Mouse (Mus musculus) lung, embryonic 14.5 days (tissue): ENCODE measurements at regions not wholly inside any gene's neighbourhood (a gene's known extent, or its start where the extent isn't known, plus 50 kb on each side); places are given as distances from the start of the nearest gene placed in this dataset.

Experiments
- ATAC-seq: fragments of 200-750 bp; cut with Nextera tagmentation; 2 replicates; pipeline ENCODE4 v1.8.0; 2017; ENCODE audit warnings: mild to moderate bottlenecking, moderate TSS enrichment, moderate library complexity; ENCODE audit not compliant: insufficient read depth
- DNase-seq: peaks from one replicate; pipeline ENCODE4 v3.0.0-alpha.2; 2015
- H3K27ac ChIP-seq: fragments of 300-500 bp; sonication (generic); 2 replicates; pipeline ENCODE4 v1.5.1; 2014; ENCODE audit warnings: low read depth, mild to moderate bottlenecking, moderate library complexity
- H3K27me3 ChIP-seq: fragments of 300-500 bp; sonication (generic); 2 replicates; pipeline ENCODE4 v1.6.1; 2014; ENCODE audit warnings: low read length, control low read depth; ENCODE audit not compliant: insufficient read depth
- H3K36me3 ChIP-seq: fragments of 300-500 bp; sonication (generic); 2 replicates; pipeline ENCODE4 v1.6.1; 2014; ENCODE audit warnings: control low read depth; ENCODE audit not compliant: insufficient read depth
- H3K4me1 ChIP-seq: fragments of 300-500 bp; sonication (generic); 2 replicates; pipeline ENCODE4 v1.6.1; 2014; ENCODE audit warnings: antibody characterized with exemption, control low read depth; ENCODE audit not compliant: insufficient read depth
- H3K4me2 ChIP-seq: fragments of 300-500 bp; sonication (generic); 2 replicates; pipeline ENCODE4 v1.6.1; 2014; ENCODE audit warnings: mild to moderate bottlenecking
- H3K4me3 ChIP-seq: fragments of 300-500 bp; sonication (generic); 2 replicates; pipeline ENCODE4 v1.5.1; 2014; ENCODE audit warnings: low read depth, low read length
- H3K9ac ChIP-seq: fragments of 300-500 bp; sonication (generic); 2 replicates; pipeline ENCODE4 v1.6.1; 2014
- H3K9me3 ChIP-seq: fragments of 300-500 bp; sonication (generic); 2 replicates; pipeline ENCODE4 v1.6.1; 2016; ENCODE audit warnings: low read depth, low read length, control low read depth
- CTCF ChIP-seq: IDR thresholded peaks from 2 replicates; pipeline ENCODE4 v1.5.1; 2016; ENCODE audit warnings: antibody characterized with exemption, low read depth
- WGBS: fragments of 180-500 bp; shearing (Covaris S2); extraction: QIAGEN DNeasy Blood & Tissue Kit; methylation state at CpG from one replicate; pipeline ENCODE4 v1.1.7; 2014; 5-methylcytosine and 5-hydroxymethylcytosine counted together

- no peak overlapping the region for H3K27ac ChIP-seq
- TF ChIP-seq CTCF, result no peak
- H3K4me2 ChIP-seq, result no peak overlapping the region
- ATAC-seq (no peak), DNase-seq (no peak)
- H3K4me3 ChIP-seq, result no peak overlapping the region
- H3K36me3 ChIP-seq, result no peaks in the 10 kb centered on the region
- H3K4me1 ChIP-seq, result no peaks in the 10 kb centered on the region
- H3K9ac ChIP-seq, result no peak overlapping the region
- 95% methylated on average over 1 of the region's 1 CpGs for WGBS
- no peaks in the 10 kb centered on the region for H3K9me3 ChIP-seq
- no peaks in the 10 kb centered on the region for H3K27me3 ChIP-seq
These were observed 539.2 kb downstream of the Prim2 start for GRCm38 (mm10) chr1:33130351-33130750.

DNA sequence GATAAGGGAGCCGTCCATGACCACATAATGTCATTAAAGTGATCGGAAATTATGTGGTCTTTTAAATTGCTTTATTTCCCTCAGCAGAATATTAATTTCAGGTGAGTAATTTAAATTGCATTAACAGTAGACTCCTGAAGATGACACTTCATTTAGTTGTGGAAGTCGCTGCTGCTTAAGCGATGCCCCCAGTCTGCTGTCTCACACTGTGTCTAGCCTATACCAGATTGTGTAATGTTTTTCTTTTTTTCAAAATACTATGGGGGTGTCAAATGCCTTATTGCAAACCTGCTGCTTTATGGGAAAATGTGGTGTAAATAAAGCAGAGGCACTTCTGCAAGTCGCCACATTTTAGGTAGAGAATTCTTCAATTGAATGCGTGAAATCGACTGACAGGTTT lies 544.5 kb downstream of the Prim2 start:
- H3K9me3 ChIP-seq, result no peaks in the 10 kb centered on the region

DNA sequence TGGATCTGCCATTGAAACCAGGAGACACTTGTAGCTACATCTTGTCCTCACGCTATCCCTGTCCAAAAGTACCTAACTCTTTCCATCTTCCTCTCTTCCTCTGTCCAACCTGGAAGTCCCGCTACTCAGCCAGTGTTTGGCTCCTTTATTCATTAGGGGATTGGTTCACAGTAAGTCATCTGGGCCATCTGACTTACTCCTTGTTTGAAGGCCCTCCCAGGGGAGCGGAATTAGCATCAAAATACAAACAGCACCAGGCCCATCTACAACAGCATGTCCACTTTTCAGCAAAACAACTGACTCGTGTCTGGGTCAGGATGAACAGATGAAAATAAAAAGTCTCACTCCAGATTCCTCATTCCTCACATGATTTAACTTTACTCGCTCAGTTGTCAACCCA lies 559.2 kb upstream of the Gm5415 start:
- no peaks in the 10 kb centered on the region; the same call in 1 of the 2 replicates for H3K9me3 ChIP-seq
- ATAC-seq, result no peak
- no peak for TF ChIP-seq CTCF

More for the DNA sequence above, 544.5 kb downstream of the Prim2 start:
- WGBS, result 71% methylated on average over 7 of the region's 7 CpGs
- no peak overlapping the region for H3K4me2 ChIP-seq
- TF ChIP-seq CTCF, result no peak
- no peaks in the 10 kb centered on the region for H3K36me3 ChIP-seq
- no peak overlapping the region for H3K27ac ChIP-seq
- no peak for DNase-seq
- no peaks in the 10 kb centered on the region for H3K4me1 ChIP-seq
- H3K27me3 ChIP-seq, result no peaks in the 10 kb centered on the region
- no peak overlapping the region for H3K9ac ChIP-seq
- no peak overlapping the region for H3K4me3 ChIP-seq
- no peak for ATAC-seq

DNA sequence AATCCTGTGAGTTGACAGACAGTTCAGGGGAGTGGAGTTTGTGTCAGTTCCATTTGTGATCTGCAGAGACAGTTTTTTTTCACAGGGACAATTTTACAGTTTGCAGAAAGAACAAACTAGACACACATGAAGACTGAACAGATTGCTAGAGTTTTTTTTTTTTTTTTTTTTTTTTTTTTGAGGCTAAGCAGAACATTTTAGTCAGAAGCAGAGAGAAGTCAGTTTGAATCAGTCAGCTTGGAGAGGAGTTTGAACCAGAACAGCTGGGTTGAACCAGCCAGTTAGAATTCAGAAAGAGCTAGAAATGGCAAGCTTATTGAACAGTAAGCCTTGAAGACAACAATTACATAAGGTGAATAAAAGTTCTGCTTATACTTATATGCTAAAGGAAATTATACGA lies 557.2 kb upstream of the Gm5415 start:
- Histone ChIP-seq H3K4me1 (no peaks in the 10 kb centered on the region), H3K4me2 (no peak overlapping the region), H3K27ac (no peak overlapping the region), H3K4me3 (no peak overlapping the region), H3K27me3 (no peaks in the 10 kb centered on the region), H3K9ac (no peak overlapping the region), H3K36me3 (no peaks in the 10 kb centered on the region), H3K9me3 (no peaks in the 10 kb centered on the region; the same call in 1 of the 2 replicates)
- DNase-seq, result no peak
- 86% methylated on average over 1 of the region's 1 CpGs for WGBS
- TF ChIP-seq CTCF, result no peak
- ATAC-seq, result no peak

More for the DNA sequence above, 559.2 kb upstream of the Gm5415 start:
- no peak overlapping the region for H3K4me3 ChIP-seq
- no peaks in the 10 kb centered on the region for H3K36me3 ChIP-seq
- no peaks in the 10 kb centered on the region for H3K27me3 ChIP-seq
- H3K9ac ChIP-seq, result no peak overlapping the region
- no peak for DNase-seq
- no peaks in the 10 kb centered on the region for H3K4me1 ChIP-seq
- WGBS, result 82% methylated on average over 5 of the region's 5 CpGs
- H3K4me2 ChIP-seq, result no peak overlapping the region
- H3K27ac ChIP-seq, result no peak overlapping the region

DNA sequence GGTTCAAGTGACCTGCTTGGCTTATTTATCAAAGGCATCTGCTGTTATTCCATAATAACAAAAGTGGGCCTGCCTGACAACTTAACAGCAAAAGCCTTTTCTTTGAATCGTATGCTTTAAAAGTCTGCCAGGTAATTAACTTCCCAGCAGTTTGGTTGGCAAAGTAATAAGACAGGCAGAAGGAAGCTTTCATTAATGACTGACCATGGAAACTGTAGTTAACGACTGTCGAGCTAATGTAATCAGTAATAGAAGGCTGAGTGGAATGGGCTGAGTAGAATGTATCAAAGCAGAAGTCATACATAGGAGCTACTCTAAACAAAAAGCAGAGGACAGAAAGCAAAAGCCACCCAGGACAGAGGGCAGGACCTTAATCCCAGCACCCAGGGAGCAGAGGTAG lies 551.0 kb upstream of the Gm5415 start:
- Histone ChIP-seq H3K4me1 (no peaks in the 10 kb centered on the region), H3K4me2 (no peak overlapping the region), H3K36me3 (no peaks in the 10 kb centered on the region), H3K9ac (no peak overlapping the region), H3K27me3 (no peaks in the 10 kb centered on the region), H3K4me3 (no peak overlapping the region), H3K27ac (no peak overlapping the region), H3K9me3 (no peaks in the 10 kb centered on the region)
- no peak for TF ChIP-seq CTCF
- no peak for ATAC-seq
- DNase-seq, result no peak
- WGBS, result 55% methylated on average over 3 of the region's 3 CpGs

DNA sequence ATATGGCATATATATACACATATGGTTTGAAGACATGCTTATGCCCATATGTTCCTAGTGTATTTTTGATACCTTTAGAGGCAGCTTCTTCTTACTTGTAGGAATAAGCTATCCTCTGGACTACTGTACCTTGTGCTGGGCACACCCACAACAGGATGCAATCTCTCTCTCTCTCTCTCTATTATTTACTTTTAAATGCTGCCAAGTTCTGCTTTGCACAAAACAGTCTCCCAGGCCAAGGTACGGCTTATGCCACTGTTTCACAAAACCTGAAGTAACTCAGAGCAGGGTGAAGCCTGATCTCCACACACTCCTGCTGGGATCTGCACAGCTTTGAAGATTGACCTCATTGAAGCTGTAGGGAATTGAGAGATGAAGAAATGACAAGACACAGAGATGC lies 549.8 kb upstream of the Gm5415 start:
- ATAC-seq (no peak), DNase-seq (no peak)
- Histone ChIP-seq H3K9ac (no peak overlapping the region), H3K27ac (no peak overlapping the region), H3K9me3 (no peaks in the 10 kb centered on the region), H3K4me3 (no peak overlapping the region), H3K36me3 (no peaks in the 10 kb centered on the region), H3K4me1 (no peaks in the 10 kb centered on the region), H3K27me3 (no peaks in the 10 kb centered on the region), H3K4me2 (no peak overlapping the region)
- 72% methylated on average over 1 of the region's 1 CpGs for WGBS
- TF ChIP-seq CTCF, result no peak

DNA sequence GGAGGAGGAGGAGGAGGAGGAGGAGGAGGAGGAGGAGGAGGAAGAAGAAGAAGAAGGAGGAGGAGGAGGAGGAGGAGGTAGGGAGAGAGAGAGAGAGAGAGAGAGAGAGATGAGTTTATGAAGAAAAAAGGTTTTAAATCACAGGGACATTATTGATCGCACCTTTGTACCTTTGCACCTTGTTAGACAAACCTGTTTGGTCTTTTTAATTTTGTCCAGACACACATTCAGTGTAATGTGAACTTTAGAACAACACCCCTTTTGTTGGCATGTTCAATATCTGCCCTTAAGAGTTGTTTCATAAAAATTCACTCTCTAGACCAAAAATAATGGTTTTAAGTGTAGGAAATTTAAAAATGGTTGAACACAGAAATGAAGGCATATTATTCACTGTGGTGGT lies 527.5 kb upstream of the Gm5415 start:
- Histone ChIP-seq H3K9ac (no peak overlapping the region), H3K4me1 (no peaks in the 10 kb centered on the region), H3K27ac (no peak overlapping the region), H3K36me3 (no peaks in the 10 kb centered on the region), H3K4me3 (no peak overlapping the region), H3K27me3 (no peaks in the 10 kb centered on the region), H3K9me3 (no peaks in the 10 kb centered on the region), H3K4me2 (no peak overlapping the region)
- WGBS, result 84% methylated on average over 1 of the region's 1 CpGs
- no peak for DNase-seq
- no peak for TF ChIP-seq CTCF
- no peak for ATAC-seq

DNA sequence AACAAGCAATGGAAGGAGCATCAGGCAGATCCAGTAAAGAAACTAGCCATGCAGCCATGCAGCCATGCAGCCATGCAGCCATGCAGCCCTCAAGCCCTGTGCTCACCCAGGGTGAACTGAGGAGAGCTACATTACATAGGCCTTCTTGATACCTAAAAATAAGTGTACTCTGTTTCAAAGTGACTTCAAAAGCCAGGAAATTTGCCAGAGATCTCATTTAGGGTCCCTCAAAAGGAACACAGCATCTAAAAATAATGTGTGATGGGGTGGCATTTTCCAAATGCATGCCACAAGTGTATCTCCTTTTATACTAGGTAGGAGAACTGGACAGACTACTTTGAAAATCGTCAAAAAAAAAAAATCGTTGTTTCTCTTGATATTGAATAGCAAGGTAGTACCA lies 510.9 kb upstream of the Gm5415 start:
- DNase-seq, result no peak
- Histone ChIP-seq H3K4me2 (no peak overlapping the region), H3K9me3 (no peaks in the 10 kb centered on the region), H3K36me3 (no peaks in the 10 kb centered on the region), H3K4me1 (no peaks in the 10 kb centered on the region), H3K27ac (no peak overlapping the region), H3K9ac (no peak overlapping the region), H3K4me3 (no peak overlapping the region), H3K27me3 (no peaks in the 10 kb centered on the region)
- no peak for ATAC-seq
- WGBS, result 65% methylated on average over 2 of the region's 2 CpGs
- no peak for TF ChIP-seq CTCF
